Mouse (Mus musculus) gastrocnemius, postnatal 25 days (tissue): Measurements from ENCODE around the gene Cntnap1. TPM values are rescaled to one million over a fixed set of nuclear protein-coding genes. Genes with fewer than 3 reads are reported as not detected.

Experiments
- DNase-seq: peaks from one replicate; pipeline ENCODE4 v3.0.0; 2022
- total RNA-seq, 2 experiments: library from RNA; stranded (reverse); gene quantifications; 1 replicate in 1 of 2; 2 replicates in 1 of 2; pipeline ENCODE4 v1.2.3; 2021

Gene Cntnap1
- total RNA-seq, 2 experiments from 2014 or later, result 0.99 to 2.2 TPM

DNA sequence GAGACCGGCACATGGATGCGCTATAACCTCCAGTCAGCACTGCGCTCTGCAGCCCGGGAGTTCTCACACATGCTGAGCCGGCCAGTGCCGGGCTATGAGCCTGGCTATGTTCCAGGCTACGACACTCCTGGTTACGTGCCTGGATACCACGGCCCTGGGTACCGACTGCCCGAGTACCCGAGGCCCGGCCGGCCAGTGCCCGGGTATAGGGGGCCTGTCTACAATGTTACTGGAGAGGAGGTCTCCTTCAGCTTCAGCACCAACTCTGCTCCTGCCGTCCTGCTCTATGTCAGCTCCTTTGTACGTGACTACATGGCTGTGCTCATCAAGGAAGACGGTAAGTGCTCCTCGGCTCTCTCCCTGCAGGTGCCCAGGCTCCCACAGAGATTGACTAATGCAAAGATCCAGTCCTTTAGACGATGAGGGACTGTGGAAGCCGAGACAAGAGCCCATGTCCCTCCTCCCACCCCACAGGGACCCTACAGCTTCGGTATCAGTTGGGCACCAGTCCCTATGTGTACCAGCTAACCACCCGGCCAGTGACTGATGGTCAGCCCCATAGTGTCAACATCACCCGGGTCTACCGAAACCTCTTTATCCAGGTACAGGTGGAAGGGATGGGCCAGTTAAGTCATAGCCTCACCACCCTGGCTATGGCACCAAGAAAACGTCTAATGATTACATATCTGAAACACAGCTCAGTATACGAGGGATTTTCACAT is 16.4 kb downstream of the Cntnap1 start:
- no peak for DNase-seq

DNA sequence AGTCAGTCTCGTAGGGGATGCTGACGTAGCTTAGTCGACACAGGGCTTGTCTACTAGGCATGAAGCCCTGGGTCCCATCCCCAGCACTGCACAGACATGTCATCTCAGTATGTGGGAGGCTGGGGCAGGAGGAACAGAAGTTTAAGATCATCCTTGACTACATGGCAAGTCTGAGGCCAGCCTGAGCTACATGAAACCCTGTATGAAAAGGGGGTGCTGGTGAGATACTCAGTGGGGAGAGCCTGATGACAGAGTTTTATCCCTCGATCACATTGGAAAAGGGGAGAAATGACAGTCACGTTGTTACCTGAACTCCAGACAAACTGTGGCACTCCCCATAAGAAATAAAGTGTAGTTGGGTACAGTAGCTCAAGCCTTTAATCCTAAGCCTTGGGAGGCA is 17.2 kb downstream of the Cntnap1 start:
- no peak for DNase-seq

DNA sequence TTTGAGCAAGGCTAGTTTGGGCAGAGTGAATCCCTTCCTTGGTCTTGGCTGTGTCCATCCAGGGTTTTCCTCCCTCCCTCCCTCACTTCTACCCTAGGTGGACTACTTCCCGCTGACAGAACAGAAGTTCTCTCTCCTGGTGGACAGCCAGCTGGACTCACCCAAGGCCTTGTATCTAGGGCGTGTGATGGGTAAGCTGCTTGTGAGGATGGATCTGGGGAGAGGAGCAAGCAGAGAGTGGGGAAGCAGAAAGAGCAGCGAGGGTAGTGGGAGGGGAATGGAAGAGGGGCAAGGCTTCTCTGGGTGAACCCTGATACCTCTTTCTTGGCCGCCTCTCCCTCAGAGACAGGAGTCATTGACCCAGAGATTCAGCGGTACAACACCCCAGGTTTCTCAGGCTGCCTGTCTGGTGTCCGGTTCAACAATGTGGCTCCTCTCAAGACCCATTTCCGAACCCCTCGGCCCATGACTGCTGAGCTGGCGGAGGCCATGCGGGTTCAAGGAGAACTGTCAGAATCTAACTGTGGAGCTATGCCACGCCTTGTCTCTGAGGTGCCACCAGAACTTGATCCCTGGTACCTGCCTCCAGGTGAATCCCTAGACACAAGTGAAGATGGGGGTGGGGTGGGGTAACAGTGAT is 18.0 kb downstream of the Cntnap1 start:
- DNase-seq, result no peak

DNA sequence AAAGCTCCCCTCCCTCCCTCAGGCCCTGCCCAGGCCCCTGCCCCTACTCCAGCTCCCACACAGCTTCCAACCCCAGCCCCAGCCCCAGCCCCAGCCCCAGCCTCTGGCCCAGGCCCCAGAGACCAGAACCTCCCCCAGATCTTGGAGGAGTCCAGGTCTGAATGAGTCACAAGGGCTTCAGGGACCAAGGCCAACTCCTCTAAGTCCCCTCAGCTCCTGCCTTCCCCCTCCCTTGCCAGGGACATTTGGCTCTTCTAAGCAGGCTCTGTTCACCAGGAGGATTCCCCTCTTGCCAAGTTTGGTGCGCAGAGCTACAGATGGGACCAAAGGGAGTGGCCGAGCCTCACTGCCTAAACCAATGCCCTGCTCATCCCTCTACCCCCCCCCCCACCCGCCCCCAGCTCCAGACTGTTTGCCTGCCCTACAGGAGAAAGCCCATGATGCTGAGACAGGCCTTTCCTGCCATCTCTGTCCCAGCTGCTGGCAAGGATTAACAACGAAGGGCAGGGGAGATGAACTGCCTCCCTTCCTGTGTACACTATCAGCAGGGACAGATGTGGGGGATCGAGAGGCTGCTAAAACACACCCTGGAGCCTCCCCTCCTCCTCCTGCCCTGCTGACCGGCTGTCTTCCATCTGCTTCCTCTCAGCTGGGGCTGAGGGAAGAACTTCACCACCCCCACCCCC is 19.3 kb downstream of the Cntnap1 start:
- DNase-seq, result peak; percentile 86

DNA sequence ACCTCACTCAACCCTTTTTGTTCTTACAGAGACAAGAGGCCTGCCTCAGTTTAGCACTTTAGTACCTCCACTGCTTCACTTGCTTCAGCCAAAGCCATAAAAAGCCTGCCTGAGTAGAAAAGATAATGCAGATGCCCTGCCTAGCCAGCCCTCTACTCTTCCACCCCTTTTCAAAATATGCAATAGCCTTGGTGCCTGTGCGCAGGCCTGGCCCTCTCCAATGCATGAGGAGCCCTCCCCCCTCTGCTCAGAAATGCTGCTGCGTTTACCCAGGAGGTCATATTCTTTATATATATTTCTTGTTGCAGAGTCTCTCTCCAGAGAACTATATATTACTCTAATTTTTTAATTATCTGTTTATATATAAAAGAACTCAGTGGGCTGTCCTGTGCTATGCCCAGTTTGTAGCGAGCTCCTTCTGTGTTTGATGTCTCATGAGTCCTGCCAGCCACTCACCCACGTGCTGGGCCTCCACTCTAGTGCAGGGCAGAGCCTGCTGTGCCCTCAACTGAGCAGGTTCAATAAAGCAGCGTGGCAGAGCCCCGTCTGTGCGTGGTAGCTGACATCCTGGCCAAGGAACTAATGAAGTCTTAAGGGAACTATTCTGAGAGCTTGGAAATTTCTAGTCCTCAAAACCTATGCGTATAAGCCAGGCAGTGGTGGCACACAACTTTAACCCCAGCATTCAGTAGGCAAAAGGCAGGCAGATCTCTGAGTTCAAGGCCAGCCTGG is 20.0 kb downstream of the Cntnap1 start:
- no peak for DNase-seq

DNA sequence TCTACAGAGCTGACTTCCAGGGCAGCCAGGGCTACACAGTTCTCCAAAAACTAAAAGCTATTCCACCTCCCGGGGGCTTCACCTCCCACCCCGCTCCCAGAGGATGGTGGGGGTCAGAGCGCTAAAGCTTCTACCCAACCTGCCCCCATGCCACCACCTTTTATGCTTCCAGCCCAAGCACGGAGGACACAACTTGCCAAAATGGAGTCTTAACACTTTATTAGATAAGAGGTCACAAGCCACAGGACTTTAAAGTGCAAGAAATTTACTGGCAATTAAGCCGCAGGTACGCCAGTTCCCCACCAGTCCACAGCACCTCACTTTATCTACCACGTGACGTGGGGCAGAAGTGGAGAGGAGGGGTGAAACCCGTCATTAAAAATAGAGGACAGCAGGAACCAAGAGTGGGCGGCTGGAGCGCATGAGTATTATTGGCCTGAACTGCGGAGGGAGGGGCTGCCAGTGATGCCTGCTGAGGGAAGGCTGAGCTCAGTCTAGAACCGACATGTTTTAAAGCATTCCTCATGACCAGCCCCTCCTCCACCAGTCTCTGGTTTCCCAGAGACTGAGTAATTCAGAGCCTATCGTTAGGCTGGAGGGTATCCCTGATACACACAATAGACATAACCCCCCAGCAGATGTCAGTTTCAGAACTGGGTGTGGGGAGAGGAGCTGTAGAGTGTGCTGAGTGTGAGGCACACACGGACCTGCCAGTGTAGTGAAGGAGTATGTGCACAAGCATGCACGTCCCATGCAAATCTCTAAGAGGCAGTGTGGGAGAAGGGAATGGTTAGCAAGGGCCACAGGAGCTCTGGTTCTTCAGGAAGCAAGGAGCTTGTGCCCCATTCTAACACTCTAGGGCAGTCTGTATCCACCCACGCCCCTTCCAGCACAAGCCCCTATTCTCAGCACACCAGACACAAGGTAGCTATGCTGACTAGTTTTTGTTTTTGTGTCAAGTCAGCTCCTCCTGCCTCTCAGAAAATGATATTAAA is 20.9 kb downstream of the Cntnap1 start:
- no peak for DNase-seq

DNA sequence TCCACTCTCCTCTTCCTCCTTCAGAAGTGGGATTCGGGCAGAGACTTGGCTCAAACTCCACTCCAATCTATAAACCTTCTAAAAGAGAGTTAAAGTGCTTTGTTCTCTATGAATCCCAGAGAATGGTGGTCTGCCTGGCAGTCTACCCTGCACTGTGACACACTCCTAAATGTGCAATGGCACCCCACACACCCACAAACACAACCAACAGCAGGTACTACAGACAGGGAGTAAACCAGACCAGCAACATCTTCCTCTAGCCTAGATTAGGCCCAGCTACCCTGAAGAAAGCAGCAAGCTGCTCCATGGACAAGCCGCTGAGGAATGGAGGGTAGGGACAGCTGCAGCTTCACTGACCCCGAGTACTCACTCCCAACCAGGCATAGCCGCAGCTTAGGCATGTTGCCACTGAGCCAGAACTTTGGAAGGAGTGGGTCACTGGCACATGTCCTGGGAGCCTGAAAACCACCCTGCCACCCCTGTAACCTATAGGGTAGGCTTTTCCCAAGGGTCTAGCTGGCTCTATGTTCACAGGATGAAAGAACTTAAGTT is 21.7 kb downstream of the Cntnap1 start:
- no peak for DNase-seq

DNA sequence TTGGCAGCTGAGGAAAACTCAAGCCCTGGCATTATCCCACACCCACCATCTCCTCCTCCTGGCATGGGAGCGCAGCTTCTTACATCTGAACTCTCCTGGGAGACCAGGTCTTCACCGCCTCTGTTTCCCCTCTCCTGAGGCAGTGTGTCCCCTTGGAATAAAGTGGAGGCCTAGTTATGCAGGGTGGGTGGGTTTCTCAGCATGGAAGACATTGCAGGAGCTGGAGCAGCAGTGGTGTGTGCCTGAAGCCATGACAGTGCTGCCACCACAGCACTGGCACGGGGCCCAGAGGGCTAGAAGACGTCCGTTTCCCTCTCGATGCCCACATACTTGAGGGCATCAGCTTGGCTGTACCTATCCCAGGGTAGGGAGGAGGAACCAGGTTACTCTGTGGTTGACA is 22.3 kb downstream of the Cntnap1 start:
- no peak for DNase-seq

DNA sequence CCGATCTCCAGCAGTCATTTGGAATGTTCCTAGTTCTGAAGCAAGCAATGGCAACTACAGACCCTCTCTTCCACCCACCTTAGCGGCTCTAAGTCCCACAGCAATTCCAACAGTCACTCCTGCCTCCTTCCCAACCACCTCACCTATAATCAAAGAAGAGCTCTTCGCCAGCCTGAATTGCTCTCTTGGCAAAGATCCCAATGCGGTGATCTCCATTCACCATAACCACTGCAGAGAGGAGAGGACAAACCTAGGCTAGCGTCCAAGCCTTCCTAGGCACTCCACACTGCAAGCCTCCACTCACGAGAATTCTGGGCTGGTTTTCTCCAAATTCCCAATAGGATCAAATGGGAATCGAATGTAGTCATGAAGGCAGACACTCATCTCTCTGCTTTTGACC is 22.8 kb downstream of the Cntnap1 start:
- DNase-seq, result no peak

DNA sequence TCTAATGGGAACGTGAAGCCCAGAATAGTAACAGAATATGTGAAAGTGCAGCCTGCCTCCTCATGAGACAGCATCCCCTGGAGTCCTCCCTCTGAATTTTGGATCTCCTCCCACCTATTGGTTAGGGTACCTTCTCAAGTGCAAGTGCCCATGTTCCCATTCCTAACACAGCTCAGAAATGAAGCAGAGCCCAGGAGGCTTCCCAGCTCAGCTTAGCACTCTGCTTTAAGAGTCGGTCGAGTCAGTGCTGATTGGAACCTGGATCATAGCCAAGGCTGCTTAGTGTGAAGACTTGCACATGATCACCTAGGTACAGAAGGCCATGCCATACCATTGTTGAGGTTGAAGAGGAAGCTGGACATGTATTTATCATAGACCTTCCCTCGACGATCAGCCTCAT is 23.8 kb downstream of the Cntnap1 start:
- no peak for DNase-seq

DNA sequence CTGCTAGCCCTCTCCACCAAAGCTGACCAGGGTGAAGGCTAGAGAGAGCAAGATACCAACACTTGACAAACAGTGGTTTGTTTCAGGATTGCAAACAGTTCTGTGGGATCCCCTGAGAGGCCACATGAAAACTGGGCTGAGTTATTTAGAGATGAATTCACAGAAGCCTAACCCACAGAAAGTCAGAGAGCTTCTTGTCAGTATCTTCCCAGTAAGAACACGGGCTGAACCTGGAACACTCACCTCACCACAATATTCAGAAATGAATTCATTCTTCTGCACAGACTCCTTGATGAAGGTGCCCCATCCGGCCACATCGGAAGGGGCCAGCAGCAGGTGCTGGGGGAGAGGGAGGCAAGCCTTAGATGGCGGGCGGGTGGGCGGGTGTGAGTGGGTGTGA is 24.3 kb downstream of the Cntnap1 start:
- DNase-seq, result no peak

DNA sequence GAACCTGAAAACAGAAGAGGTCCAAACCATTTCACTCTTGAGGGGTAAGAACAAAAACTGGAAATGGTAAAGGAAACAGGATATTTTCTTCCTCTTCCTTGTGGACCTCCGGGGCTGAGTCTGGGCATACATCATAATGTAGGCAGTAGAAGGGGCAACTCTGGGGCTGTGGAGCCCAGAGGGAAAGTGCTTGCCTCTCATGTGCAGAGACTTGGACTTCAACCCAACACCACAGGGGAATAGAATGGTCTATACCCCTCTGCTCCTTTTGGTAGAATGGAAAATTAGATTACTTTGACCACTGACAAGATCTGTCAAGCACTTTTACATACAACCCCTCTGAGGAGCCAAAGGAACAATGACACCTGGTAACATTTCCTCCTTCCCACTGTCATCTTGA is 24.8 kb downstream of the Cntnap1 start:
- DNase-seq, result no peak

DNA sequence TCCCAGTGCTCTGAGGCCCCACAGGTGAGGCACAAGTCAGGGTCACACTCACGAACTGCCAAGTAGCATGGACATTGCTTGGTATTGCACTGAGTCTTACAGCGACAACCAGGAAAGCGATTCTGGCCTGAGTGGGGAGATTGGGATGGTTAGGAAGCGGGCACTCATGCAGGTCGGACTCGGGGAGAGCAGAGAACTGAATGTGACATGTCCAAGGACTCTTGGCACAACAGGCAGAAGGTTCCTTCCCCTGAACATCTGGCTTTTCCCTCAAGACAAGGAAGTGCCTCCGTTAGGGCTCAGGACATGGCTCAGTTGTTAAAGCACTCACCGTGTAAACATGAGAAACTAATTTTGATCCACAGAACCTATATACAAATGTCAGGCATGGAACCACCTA is 25.2 kb downstream of the Cntnap1 start:
- DNase-seq, result no peak

DNA sequence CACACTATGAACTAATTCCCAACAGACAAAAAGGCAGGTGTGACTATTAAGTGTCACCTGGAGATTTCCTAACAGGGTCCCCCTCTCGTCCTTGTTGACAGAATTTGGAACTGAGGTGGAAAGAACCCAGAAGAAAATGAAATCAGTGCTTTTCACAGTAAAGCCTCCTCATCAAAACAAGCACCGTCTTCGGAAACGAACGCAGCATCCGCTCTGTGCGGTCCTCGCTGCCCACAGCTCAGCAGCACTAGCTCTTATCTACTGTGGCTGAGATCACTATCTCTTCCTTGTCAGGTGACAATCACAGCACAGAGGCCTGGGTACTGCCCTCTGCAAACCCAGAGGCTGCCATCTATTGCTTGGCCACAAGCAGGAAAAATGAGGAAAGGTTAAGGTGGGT is 25.9 kb downstream of the Cntnap1 start:
- no peak for DNase-seq

DNA sequence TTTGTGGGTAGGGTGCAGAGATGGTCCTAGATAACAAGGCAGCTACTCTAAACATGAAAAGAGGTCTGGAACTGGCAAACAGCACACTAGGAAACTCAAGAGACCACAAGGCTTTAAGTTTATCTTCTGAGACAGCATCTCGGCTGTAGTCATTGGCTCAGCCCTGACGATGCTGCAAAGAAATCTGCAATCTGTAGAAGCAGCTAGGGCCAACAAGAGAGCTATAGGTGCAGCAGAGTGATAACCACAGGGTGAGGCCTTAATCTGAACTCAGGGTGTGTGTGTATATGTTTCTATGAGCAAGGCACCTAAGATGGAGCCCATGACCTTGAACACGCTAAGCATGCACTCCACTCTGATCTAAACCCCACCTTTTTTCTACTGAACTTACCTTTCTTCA is 29.2 kb downstream of the Cntnap1 start:
- DNase-seq, result no peak

DNA sequence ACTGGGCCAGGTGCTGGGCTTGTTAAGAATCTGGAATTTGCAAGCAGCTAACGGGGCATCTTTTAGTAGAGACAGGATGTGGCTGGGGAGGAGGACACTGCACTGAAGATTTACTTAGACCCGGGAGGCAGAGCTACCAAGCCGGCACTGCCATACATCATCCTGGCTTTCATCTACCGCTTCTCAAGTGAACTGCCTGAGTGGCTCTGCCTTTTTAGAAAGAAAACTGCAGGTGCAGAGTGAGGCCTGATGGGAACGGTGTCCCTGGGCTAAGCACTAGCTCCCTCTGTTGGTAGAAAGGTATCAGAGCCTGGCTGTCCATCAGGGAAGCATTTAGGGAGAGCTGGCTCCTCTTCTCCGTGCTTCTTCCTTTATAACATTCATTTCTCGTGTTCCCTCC is 30.7 kb downstream of the Cntnap1 start:
- no peak for DNase-seq

DNA sequence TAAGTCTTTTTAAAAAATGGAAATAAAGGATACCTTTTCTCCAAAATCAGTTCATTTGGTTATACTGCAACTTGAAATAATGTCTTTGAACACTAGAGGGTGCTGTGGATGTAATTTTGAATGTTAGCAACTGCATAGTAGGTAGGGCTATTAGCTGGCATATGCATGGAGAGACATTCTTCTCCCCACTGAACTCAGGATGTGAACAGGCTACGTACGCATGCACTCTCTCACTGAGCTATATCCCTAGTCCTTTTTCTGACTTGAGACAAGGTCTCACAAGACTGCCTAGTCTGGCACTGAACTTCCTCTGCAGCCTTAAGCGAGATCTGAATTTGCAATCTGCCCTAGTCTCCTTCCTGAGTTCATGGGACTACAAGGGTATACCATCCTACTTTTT is 41.6 kb downstream of the Cntnap1 start:
- DNase-seq, result no peak

DNA sequence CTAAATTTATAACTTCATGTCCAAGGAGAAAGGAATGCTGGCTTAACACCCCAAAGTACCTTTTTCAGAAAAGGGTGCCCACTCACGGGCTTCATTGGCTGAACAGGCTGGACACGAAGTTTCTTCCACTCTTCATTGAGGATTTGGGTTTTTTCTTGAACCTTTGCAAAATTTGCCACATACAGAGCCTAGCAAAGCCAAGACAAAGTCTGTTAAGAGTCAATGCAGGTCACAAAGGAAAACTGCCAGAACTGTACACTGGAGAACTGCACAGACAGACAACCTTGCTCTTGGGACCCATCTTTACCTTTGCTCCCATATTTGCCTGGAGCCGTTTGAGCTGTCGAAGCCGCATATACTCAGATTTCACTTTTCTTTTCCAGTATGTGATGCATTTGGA is 46.6 kb downstream of the Cntnap1 start:
- DNase-seq, result no peak

DNA sequence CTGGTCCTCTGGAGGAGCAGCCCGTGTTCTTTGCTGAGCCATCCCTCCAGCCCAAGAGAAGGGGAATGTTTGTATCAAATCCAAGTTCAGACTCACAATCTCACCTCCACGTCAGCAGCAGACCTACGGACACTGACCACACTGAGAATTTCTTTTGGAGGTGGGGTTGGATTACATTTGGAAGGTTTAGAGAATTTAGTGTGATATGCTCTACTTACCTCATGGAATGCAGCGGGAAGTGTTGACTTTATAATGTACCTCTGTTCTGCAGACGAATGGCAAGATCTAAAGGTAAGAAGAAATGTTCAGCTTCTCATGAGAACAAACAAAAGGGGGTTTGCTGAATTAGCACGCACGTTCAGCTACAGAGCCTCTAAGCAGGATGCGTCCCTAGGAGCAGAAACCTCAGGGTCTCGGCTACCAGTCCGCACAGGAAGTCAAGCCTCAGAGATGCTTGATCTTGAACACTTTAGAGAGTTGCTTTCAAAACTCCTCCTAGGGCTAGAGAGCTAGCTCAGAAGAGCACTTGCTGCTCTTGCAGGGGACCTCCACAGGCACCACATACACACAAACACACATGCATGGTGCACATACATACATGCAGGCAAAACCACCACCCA is 48.2 kb downstream of the Cntnap1 start:
- DNase-seq, result no peak

DNA sequence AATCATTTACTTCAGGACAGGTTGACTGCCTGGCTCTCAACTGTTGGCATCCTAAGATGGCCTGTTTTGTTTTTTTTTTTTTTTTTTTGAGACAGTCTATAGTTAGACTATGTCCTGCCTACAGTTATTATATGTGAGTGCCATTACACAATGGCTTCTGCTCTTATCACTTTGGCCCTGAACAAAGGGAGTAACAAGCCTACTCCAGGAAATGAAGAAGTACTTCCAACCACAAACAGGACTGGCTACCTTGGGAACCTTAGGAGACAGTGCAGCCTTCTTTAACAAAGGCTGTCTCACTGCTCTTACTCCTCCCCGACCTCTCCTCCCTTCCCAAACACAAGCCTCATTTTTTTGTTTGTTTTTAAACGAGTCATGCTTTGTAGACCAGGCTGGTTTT is 50.5 kb downstream of the Cntnap1 start:
- DNase-seq, result no peak
